ENCODE assay signal across 9 mouse cellular contexts in the genomic region with DNA sequence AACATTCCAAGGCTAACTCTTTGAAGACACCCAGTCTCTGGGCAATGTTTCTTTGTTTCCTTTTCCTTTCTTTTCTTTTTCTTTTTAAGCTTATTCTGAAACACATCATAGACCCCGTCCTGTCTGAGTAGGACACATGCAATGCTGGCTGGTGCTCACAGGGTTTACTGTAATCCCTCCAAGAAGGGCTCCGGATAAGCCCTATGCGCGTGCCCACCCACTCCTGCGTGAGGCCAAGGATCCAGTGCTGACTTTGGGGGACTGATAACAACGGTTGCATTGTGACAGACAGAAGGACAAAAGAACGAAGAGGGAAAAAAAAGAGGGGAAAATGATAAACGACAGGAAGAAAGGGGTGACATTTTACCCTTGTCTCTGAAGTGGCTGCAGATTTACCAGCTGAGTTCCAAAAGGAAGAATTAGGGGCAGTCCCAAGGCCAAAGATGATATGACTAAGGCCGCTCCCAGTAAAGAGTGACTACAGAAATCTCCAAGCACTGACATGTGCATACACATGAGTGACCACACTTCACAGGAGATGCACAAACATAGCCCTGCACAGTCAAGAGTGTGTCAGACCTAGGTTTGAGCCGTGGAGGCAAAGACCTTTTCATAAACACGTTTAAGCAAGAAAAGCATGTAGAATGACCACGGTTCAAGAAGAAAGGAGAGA.
DNase-seq lines count a peak whose midpoint lies in the region; ATAC-seq lines count a peak whose summit lies in the region.
"Had no signal": no experiment of that assay in that cellular context is flagged by ENCODE, and none has a peak within 500 bp of the region (broad histone marks: within the 10 kb centered on the region; RNA-seq: fewer than 3 reads in every experiment).

No protein-coding gene starts in this region.

- no peaks in the 10 kb centered on the region for H3K9me3 ChIP-seq in heart, embryonic 13.5 days
- H3K9me3 ChIP-seq in embryonic facial prominence, embryonic 12.5 days = no peaks in the 10 kb centered on the region
- H3K9me3 ChIP-seq in limb, embryonic 10.5 days (replicated peaks) = no peaks in the 10 kb centered on the region
- no peaks in the 10 kb centered on the region for H3K9me3 ChIP-seq in midbrain, embryonic 14.5 days (ENCODE audit: control insufficient read depth, low read length)
- H3K9me3 ChIP-seq: stomach, embryonic 15.5 days had no signal

- no peaks in the 10 kb centered on the region for H3K27me3 ChIP-seq in heart, embryonic 13.5 days (replicated peaks)
- H3K27me3 ChIP-seq in embryonic facial prominence, embryonic 12.5 days = no peaks in the 10 kb centered on the region
- no peaks in the 10 kb centered on the region for H3K27me3 ChIP-seq in limb, embryonic 10.5 days (ENCODE audit: low read depth, poor library complexity, severe bottlenecking)
- H3K27me3 ChIP-seq in midbrain, embryonic 14.5 days (ENCODE audit: control insufficient read depth, insufficient read depth, low read length) = no peaks in the 10 kb centered on the region
- H3K27me3 ChIP-seq: stomach, embryonic 15.5 days had no signal

- no peak for DNase-seq in heart, adult 8-10 months (ENCODE audit: low spot score)
- no peak for DNase-seq in limb, embryonic 10.5 days (ENCODE audit: low spot score)
- no peak for DNase-seq in midbrain, embryonic 14.5 days
- no peak for DNase-seq in frontal cortex, postnatal 14 days (ENCODE audit: low spot score in 2 of 2)
- DNase-seq in layer of hippocampus, adult 8-10 months (ENCODE audit: low spot score in 2 of 2) = no peak

- ATAC-seq in heart, embryonic 13.5 days (ENCODE audit: extremely low read depth, insufficient number of reproducible peaks, low FRiP score, low TSS enrichment) = no peak
- no peak for ATAC-seq in embryonic facial prominence, embryonic 12.5 days (ENCODE audit: insufficient number of reproducible peaks, insufficient read depth, low FRiP score, low TSS enrichment)
- no peak for ATAC-seq in midbrain, embryonic 14.5 days (ENCODE audit: low FRiP score, low TSS enrichment)

- 0 out of 2 replicates have a peak, but pooled peaks cover 10% of the 10 kb centered on the region for H3K36me3 ChIP-seq in heart, embryonic 13.5 days
- H3K36me3 ChIP-seq in embryonic facial prominence, embryonic 12.5 days = no peaks in the 10 kb centered on the region
- peaks cover 17% of the 10 kb centered on the region; the same call in 1 of the 2 replicates for H3K36me3 ChIP-seq in limb, embryonic 10.5 days
- no peaks in the 10 kb centered on the region for H3K36me3 ChIP-seq in midbrain, embryonic 14.5 days (ENCODE audit: control insufficient read depth, insufficient read depth, low read length)
- H3K36me3 ChIP-seq: stomach, embryonic 15.5 days had no signal

- no peak overlapping the region for H3K4me2 ChIP-seq in heart, embryonic 13.5 days
- H3K4me2 ChIP-seq in embryonic facial prominence, embryonic 12.5 days (replicated peaks) = no peak overlapping the region
- peak overlapping the region; percentile 9; the same call in 1 of the 2 replicates for H3K4me2 ChIP-seq in midbrain, embryonic 14.5 days (ENCODE audit: low read length)
- H3K4me2 ChIP-seq: stomach, embryonic 15.5 days had no signal

- peaks cover 82% of the 10 kb centered on the region for H3K4me1 ChIP-seq in heart, embryonic 13.5 days
- H3K4me1 ChIP-seq in embryonic facial prominence, embryonic 12.5 days = peaks cover 52% of the 10 kb centered on the region
- peaks cover 61% of the 10 kb centered on the region for H3K4me1 ChIP-seq in limb, embryonic 10.5 days
- peaks cover 59% of the 10 kb centered on the region for H3K4me1 ChIP-seq in midbrain, embryonic 14.5 days (ENCODE audit: control insufficient read depth, insufficient read depth, low read length)

- H3K9ac ChIP-seq in heart, embryonic 13.5 days = 0 out of 2 replicates have a peak overlapping the region, but pooled peaks have one; percentile 19
- no peak overlapping the region for H3K9ac ChIP-seq in embryonic facial prominence, embryonic 12.5 days
- H3K9ac ChIP-seq in midbrain, embryonic 14.5 days (replicated peaks; ENCODE audit: low read length) = no peak overlapping the region
- H3K9ac ChIP-seq: stomach, embryonic 15.5 days had no signal

- H3K4me3 ChIP-seq in heart, embryonic 13.5 days = no peak overlapping the region
- H3K4me3 ChIP-seq in embryonic facial prominence, embryonic 12.5 days = no peak overlapping the region
- H3K4me3 ChIP-seq in limb, embryonic 10.5 days = no peak overlapping the region
- no peak overlapping the region for H3K4me3 ChIP-seq in midbrain, embryonic 14.5 days (replicated peaks; ENCODE audit: low read depth, low read length)
- H3K4me3 ChIP-seq: layer of hippocampus, adult 2 months; stomach, embryonic 15.5 days had no signal

- H3K27ac ChIP-seq in heart, embryonic 13.5 days (replicated peaks) = peak overlapping the region; percentile 49; the same call in 1 of the 2 replicates
- 0 out of 2 replicates have a peak overlapping the region, but pooled peaks have one; percentile 12 for H3K27ac ChIP-seq in embryonic facial prominence, embryonic 12.5 days
- H3K27ac ChIP-seq in limb, embryonic 10.5 days = 0 out of 2 replicates have a peak overlapping the region, but pooled peaks have one; percentile 34
- peak overlapping the region; percentile 75 for H3K27ac ChIP-seq in midbrain, embryonic 14.5 days (replicated peaks; ENCODE audit: low read depth, low read length)
- H3K27ac ChIP-seq: layer of hippocampus, adult 2 months; stomach, embryonic 15.5 days had no signal

- 41% methylated on average over 12 of the region's 12 CpGs for WGBS in heart, embryonic 13.5 days
- WGBS in embryonic facial prominence, embryonic 12.5 days = 73% methylated on average over 12 of the region's 12 CpGs
- WGBS in limb, embryonic 10.5 days = 88% methylated on average over 12 of the region's 12 CpGs
- WGBS in midbrain, embryonic 14.5 days = 44% methylated on average over 12 of the region's 12 CpGs

Comparison
In these comparisons a context has a peak if more than half of its experiments do, and no peak if none do; other contexts are left out.
1. H3K27ac ChIP-seq: peak in every context shown above with its lines; median percentile 75 in midbrain, embryonic 14.5 days; 49 in heart, embryonic 13.5 days; 34 in limb, embryonic 10.5 days; 12 in embryonic facial prominence, embryonic 12.5 days.